Mouse (Mus musculus) B cell, adult 2 months (primary cell): Measurements from ENCODE around the gene Cnot11.
A peak's percentile ranks its signal among the peaks of the same experiment; 100 is the strongest.

Experiments
- DNase-seq, 2 experiments: peaks; one replicate each; pipeline ENCODE4 v3.0.0; 2022

Cnot11 gene

GRCm38 (mm10) chr1:39535515-39536311, 921 bp downstream of the Cnot11 start:
- DNase-seq: peak; percentile 93

DNA sequence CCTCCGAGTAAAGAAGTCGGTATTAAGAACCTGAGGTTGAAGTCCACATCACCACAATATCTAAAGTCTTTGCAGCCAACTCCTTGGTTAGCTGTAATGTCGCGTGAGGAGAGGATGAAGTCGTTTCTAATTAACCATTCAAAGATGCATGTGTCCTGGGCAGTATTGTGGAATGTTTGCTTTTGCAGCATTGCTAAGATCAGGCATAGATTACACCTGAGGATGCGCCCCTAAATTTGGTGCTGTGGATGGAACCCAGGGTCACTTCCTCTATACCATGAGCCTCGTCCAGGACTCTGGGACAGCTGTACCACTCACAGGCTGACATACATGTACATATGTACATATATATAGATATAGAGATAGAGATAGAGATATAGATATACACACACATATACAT, 1.9 kb downstream of the Cnot11 start:
- no peak for DNase-seq

- no peak for DNase-seq
Observed at GRCm38 (mm10) chr1:39537631-39538380, 3.0 kb downstream of the Cnot11 start.

GRCm38 (mm10) chr1:39540592-39540991, 5.8 kb downstream of the Cnot11 start:
- no peak for DNase-seq

- no peak for DNase-seq
Observed at GRCm38 (mm10) chr1:39545589-39545988, 10.8 kb downstream of the Cnot11 start.

GRCm38 (mm10) chr1:39546160-39546866, 11.5 kb downstream of the Cnot11 start:
- DNase-seq: no peak

GRCm38 (mm10) chr1:39547238-39547637, 12.4 kb downstream of the Cnot11 start:
- no peak for DNase-seq

- no peak for DNase-seq
Observed at GRCm38 (mm10) chr1:39549831-39550230, 15.0 kb downstream of the Cnot11 start.

GRCm38 (mm10) chr1:39555556-39556415, 21.0 kb downstream of the Cnot11 start:
- DNase-seq: no peak

- no peak for DNase-seq
Observed at GRCm38 (mm10) chr1:39559009-39559408, 24.2 kb downstream of the Cnot11 start.

DNA sequence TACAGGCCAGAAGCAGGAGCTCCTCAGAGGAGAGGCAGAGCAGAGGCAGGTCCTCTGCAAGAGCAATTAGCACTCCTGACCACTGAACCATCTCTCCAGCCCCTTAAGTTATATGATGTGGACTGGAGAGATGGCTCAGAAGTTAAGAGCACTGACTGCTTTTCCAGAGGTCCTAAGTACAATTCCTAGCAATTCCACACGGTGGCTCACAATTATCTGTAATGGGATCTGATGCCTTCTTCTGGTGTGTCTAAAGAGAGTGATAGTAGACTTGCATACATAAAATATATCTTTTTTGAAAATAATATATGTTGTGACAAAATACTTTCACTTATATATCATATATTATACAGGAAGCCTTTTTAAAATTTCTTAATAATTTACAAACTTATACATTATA, 27.1 kb downstream of the Cnot11 start:
- DNase-seq: no peak

- DNase-seq: no peak
Observed at GRCm38 (mm10) chr1:39563161-39563560, 28.4 kb downstream of the Cnot11 start.

- DNase-seq: no peak
Observed at GRCm38 (mm10) chr1:39564603-39565002, 29.8 kb downstream of the Cnot11 start.

GRCm38 (mm10) chr1:39568079-39568478, 33.3 kb downstream of the Cnot11 start:
- no peak for DNase-seq

GRCm38 (mm10) chr1:39571653-39572052, 36.9 kb downstream of the Cnot11 start:
- no peak for DNase-seq

- no peak for DNase-seq
Observed at GRCm38 (mm10) chr1:39573890-39574289, 39.1 kb downstream of the Cnot11 start.

DNA sequence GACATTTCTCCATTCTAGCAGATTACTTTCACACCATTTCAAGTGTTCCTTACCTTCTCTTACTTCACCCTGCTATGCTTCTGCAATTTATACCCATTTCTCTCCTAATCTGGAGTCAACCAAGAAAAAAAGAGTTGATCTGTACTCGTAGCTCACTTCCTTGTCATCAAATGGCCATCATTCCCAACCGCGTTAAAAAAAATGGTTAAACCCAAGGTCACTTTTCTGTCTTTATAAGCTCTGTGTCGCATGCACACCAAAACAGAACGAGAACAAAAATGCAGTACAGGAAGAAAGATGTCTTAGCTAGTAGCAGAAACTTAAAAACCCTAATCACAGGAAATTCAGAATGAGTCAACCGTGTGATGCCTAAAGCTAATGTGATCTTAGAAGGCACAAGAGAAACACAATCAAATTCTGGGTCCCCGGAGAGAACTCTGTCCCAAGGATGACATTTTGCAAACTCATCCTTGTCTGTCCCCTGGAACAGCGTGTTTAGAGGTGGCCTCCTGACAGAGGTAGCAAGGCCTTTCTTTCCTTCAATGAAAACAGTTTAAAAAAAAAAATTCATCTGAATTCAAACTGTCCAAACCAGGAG, 41.1 kb downstream of the Cnot11 start:
- DNase-seq: peak; percentile 7 to 13

DNA sequence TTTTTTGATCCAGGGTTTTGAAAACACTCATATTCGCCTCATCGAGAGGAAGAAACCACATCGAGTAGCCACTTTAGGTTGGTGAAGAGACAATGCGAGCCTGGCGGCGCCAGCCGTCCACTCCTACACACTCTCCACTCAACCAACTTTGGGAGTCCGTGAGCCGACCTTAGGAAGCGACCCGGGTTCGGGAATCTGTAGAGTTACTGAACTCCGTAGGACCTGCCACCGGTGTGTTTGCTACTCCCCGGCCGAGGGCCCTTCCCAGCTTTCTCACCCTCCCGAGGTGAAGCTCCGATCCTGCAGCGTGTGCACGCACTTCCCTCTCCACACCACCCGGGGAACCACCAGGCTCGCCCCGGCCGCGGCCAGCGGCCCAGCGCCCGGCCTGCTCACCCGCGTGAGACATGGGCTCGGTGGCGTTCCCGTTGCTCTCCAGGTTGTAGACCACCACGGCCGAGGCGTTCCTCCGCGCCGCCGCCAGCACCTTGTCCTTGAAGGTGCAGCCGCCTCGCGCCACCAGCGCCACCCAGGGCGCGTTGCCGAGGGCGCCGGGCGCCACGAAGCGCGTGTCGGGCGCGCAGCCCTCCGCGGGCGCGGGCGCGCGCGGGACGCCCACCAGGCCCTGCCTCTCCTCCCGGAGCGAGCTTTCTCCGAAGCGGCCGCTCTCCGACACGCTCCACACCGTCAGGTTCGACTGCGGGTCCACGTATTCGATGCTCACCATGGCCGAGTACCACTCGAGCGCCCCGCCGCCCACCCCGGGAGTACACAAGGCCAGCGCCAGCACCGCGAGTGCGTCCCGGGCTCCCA, 41.8 kb downstream of the Cnot11 start:
- DNase-seq: peak in 1 of 2 experiments; percentile 73

- DNase-seq: peak; percentile 99 to 100
Observed at GRCm38 (mm10) chr1:39577253-39577705, 42.5 kb downstream of the Cnot11 start, which contains the start of gene Rnf149. Gene Rnf149 (minus strand): TSS chr1:39577405.

GRCm38 (mm10) chr1:39578446-39578845, 43.7 kb downstream of the Cnot11 start:
- no peak for DNase-seq

DNA sequence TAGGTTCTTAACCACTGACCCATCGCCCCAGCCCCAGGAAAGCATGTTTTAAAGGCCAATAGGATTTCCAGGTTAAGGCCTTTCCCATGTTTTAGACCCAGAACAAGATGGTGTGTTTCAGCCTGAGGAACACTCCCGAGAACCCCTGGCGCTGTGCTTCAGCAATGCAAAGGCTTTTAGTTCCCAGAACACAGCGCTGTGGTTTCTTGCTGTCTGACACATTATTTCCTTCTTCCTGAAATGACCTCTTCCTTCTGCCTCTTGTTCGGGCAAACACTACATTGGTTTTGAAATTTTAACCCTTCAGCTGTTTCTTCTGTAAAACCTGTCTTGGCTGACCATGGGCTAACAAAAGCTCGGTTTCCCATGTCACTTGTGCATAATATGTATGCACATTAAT, 44.3 kb downstream of the Cnot11 start:
- DNase-seq: no peak
